Mouse (Mus musculus): ENCODE results near the gene Usp8.

Gene Usp8

DNA sequence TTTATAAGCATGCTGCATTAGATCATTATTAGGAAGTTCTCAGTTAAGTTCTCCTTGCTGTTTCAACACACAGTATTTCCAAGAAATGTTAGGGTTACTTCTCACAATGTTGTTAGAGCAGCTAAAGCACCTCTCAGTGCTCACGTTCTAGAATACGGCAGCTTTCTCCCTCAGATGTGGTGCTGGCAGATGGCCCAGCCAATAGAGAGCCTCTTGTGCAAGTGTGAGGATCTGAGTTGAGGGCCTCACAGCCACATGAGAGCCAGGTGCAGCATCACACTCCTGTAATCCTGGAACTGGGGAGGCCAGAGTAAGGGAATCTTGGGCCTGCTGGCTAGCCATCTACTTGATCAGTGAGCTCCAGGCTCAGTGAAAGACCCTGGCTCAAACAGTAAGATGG lies 33.2 kb downstream of the Usp8 start:
- DNase-seq (ENCODE audit: low spot score in 2 of 2): no peak

GRCm38 (mm10) chr2:126743389-126743788 lies 36.3 kb downstream of the Usp8 start:
- no peak for DNase-seq (ENCODE audit: low spot score in 2 of 2)

DNA sequence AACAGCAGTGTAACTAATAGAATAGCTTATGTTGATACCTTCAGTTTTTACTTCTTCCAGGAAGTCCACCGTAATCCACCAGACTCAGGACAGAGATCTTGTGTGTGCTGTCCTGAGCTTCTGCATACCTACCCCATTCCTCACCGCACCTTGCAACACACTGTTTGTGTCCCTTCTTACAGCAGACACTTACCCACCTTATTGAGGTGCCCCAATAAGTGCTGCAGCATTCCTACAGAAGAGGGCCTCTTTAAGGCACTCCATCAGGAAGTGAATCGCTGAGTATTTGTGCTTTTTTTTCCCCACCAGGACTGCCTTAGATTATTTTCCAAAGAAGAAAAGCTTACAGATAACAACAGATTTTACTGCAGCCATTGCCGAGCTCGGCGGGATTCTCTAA lies 48.5 kb downstream of the Usp8 start:
- DNase-seq (ENCODE audit: low spot score in 2 of 2): no peak

- DNase-seq (ENCODE audit: low spot score in 2 of 2): no peak
These were observed 52.2 kb downstream of the Usp8 start for GRCm38 (mm10) chr2:126759351-126759750.

DNA sequence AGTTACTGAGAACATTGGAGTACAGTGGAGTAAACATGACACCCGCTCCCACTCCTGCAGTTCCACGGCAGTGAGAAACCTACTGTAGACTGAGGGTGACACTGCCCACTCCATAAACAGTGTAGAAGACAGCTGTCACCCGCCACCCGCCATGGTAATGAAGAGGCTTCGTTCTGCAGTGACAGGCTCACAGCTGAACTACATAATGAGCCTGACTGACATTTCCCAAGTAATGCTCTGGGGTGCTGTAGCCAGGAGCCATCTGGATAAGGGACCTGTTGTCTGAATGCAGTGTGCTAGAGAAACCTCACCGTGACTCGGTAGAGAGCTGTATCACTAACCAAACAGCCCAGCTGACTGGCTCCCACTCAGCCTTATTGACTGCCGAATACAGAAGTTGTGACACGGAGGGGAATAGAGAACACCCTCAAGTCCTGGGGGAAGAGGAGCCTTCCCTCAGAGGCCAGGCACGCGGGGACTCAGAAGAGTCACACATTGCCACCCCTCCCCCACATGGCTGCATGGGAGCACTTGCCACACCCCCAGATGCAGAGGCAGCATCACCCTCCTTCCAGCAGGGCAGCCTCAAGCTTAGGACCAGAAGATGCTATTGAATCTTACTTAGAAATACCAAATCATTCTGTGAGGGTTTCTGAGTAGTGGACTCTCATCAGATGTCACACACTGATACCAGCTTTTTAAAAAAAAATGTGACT lies 58.9 kb downstream of the Usp8 start:
- no peak for DNase-seq (ENCODE audit: low spot score in 2 of 2)

GRCm38 (mm10) chr2:126767599-126767998 lies 60.5 kb downstream of the Usp8 start:
- DNase-seq (ENCODE audit: low spot score in 2 of 2): no peak

DNA sequence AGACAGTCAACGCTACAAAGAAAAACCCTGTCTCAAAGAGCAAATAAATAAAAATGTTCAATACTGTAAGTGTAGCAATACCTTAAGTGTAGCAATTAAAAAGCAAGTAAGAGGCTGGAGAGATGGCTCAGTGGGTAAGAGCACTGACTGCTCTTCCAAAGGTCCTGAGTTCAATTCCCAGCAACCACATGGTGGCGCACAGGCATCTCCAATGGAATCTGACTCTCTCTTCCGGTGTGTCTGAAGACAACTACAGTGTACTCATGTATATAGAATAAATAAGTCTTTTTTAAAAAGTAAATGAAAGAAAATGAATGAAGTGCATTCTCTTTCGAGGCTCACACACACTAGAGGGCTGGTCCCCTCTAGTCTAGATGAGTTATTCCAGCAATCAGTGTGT lies 61.1 kb downstream of the Usp8 start:
- no peak for DNase-seq (ENCODE audit: low spot score in 2 of 2)

- DNase-seq (ENCODE audit: low spot score in 2 of 2): no peak
These were observed 62.5 kb downstream of the Usp8 start for GRCm38 (mm10) chr2:126769431-126770181.

GRCm38 (mm10) chr2:126772217-126772616 lies 65.1 kb downstream of the Usp8 start:
- DNase-seq (ENCODE audit: low spot score in 2 of 2): no peak

GRCm38 (mm10) chr2:126775951-126776350 lies 68.8 kb downstream of the Usp8 start:
- DNase-seq (ENCODE audit: low spot score in 2 of 2): no peak

DNA sequence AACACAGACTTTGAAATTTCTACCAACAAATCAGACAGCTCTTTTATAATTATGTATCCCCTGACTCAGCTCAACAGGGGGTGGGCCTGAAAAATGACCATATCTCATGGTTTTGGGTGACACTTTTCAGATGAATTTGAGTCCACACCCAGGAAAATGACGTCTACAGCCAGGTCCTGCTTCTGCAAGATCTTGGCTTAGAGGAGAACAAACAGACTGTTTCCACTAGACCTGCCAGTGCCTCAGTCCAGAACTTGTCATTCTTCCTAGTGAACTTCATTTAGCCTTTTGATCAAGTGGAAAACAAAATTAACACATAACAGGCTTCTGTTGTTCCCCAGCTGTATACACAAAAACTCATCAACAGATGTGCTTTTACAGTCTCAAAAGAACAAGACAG lies 69.3 kb downstream of the Usp8 start:
- no peak for DNase-seq (ENCODE audit: low spot score in 2 of 2)

- no peak for DNase-seq (ENCODE audit: low spot score in 2 of 2)
These were observed 71.7 kb downstream of the Usp8 start for GRCm38 (mm10) chr2:126778806-126779205.

DNA sequence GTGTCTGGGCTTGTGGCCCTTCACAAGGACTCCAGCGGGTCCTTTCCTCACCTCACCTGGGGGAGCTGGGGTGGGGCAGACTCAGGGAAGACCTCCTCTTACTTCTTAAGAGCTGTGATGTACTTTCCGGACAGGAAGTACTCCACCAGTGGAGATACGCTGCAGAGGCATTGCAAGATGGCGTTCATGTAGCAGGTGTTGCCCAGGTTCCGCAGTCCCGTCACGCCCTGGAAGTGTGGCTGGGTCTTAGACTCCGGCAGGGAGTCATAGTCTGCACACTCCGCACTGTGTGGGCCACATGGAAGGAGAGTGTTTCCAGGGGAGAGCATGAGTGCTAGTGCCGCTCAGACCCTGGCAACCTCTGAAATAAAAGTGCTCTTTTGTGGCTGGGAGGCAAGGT lies 73.2 kb downstream of the Usp8 start:
- DNase-seq (ENCODE audit: low spot score in 2 of 2): no peak

GRCm38 (mm10) chr2:126781478-126781877 lies 74.3 kb downstream of the Usp8 start:
- DNase-seq (ENCODE audit: low spot score in 2 of 2): no peak

DNA sequence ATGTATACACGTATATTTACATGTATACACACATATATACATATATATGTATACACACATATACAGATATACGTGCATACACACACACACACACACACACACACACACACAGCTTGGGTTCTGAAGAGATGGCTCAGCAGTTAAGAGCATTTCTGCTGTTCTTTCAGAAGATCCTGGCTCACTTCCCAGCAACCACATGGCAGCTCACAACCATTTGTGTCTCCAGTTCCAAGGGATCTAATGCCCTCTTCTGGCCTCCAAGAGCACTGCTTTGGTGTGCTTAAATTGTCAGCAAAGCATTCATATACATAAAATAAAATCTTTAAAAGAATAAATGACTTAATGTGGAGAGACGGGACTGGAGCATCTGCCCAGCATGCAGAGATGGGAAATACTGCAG lies 75.3 kb downstream of the Usp8 start:
- DNase-seq (ENCODE audit: low spot score in 2 of 2): no peak

DNA sequence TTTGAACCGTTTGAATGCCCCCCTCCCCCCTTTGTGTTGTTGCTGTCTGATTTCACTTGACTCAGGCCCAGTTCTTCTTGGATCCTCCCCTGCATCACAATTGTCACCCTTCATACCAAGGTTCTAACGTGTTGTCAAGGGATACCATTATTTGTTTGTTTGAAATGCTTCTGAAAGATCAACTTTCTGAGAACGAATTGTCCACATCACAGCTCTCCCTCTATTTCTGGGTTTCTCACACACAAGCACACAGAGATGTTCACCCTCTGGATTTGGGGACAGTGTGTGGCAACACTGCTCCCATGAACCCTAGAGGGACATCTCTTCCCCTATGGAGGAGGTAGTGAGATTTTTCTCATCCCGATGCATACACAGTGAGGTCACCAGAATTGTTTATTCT lies 76.2 kb downstream of the Usp8 start, which contains the start of gene Usp50:
TSS of gene Usp50 (minus strand) at position 101 of the 400 bp plus-strand sequence.
- no peak for DNase-seq (ENCODE audit: low spot score in 2 of 2)

DNA sequence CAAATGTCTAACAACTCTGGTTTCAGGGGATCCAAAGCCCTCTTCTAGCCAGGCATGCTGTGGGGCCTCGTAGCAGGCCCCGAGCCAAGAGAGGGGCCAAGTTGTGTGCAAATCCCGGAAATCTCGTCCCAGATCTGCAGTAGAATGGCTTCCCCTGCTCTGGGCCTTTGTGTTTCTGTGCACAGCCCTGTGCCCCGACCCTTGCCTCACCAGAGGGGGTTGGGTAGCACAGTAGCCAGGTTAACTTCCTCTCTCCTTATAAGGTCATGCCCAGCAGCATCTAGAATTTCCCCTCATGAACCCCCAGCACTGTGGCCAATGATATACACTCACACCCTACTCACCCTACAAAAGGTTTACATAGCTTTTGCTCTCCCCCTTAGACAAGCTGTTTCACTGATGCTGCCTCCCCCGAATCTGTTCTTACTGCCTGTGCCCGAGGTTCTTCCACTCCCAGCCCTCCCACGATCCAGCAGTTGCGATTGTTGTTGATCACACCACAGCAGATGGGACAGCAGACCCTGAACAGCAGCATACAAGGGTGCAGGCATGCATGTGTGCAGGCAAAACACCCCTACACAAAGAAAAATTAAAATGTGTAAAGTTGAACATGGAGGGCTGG lies 80.7 kb downstream of the Usp8 start:
- DNase-seq (ENCODE audit: low spot score in 2 of 2): no peak

DNA sequence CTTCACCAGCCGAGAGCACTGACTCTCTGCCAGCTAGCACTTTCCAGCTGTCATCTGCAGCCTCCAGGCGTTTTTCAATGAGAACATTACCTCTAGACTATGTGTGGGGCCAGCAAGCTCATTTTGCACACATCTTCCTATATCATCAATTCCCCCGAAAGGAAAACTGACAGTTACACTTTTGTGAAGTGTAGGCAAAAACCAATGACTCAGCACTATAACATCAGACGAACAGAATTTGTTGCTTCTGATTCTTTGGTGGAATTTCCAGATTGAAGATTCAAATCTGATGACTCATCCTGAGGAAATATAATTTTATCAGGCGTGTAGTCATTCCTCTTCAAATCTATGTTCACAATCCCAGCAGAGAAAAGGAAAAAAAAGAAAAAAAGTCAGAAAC lies 85.5 kb downstream of the Usp8 start:
- no peak for DNase-seq (ENCODE audit: low spot score in 2 of 2)

- DNase-seq (ENCODE audit: low spot score in 2 of 2): no peak
These were observed 88.6 kb downstream of the Usp8 start for GRCm38 (mm10) chr2:126795708-126796107.

DNA sequence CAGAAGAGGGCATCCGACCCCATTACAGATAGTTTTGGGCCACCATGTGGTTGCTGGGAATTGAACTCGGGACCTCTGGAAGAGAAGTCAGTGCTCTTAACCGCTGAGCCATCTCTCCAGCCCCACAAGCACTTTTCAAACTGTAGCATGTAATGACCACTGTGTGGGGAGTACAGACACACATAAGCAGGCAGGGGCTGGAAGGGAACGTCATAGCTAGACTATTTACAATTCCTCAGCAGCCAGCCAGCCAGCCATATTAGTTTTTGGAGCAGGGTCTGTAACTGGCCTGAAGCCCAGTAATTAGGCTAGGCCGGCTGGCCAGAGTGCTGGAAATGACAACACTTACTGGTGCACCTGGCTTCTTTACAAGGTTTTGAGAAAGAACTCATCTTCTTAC lies 91.3 kb downstream of the Usp8 start:
- no peak for DNase-seq (ENCODE audit: low spot score in 2 of 2)

DNA sequence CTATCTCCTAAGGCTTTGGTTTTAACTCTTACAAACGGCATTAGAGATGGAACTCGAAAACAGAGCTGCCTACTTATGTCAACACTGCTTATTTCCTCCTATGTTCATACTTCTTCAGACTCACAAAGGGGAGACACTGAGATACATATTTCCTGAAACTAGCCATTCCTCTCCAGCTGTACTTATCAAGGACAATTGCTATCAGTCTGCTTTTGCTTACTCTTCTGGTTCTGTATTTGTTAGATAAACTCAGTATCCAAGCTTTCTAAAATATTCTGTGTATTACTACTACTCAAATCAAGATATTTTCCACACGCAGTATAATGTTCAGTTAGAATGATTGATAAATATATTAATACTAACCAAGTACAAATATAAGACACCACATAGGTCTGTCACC lies 94.9 kb downstream of the Usp8 start:
- DNase-seq (ENCODE audit: low spot score in 2 of 2): no peak

Measured in frontal cortex, postnatal 25 days (tissue).